In genomic region chr7:141059929-141060328, GRCm38 (mm10) we compare ENCODE assay signal across 10 mouse cellular contexts. TPM values are rescaled to one million over a fixed set of nuclear protein-coding genes. Genes with fewer than 3 reads are reported as not detected.
A peak's percentile ranks its signal among the peaks of the same experiment; 100 is the strongest.
DNase-seq lines count a peak whose midpoint lies in the region; ATAC-seq lines count a peak whose summit lies in the region.
"Had no signal": no experiment of that assay in that cellular context is flagged by ENCODE, and none has a peak within 500 bp of the region (broad histone marks: within the 10 kb centered on the region; RNA-seq: fewer than 3 reads in every experiment).

No protein-coding gene starts in this region.

- H3K4me3 ChIP-seq in embryonic facial prominence, embryonic 10.5 days = peak overlapping the region; percentile 75
- peak overlapping the region; percentile 74 for H3K4me3 ChIP-seq in intestine, embryonic 14.5 days (ENCODE audit: low read depth, low read length)
- peak overlapping the region; percentile 82 for H3K4me3 ChIP-seq in midbrain, embryonic 16.5 days (ENCODE audit: low read depth, low read length)

- peak; percentile 15; the same call in 1 of the 2 replicates for ATAC-seq in frontal cortex, adult (ENCODE audit: low TSS enrichment)
- ATAC-seq in intestine, embryonic 14.5 days (replicated peaks; ENCODE audit: low FRiP score, low TSS enrichment, low read depth) = peak; percentile 9; the same call in 1 of the 2 replicates
- no peak for ATAC-seq in midbrain, embryonic 16.5 days

- H3K27ac ChIP-seq in embryonic facial prominence, embryonic 10.5 days (replicated peaks) = peak overlapping the region; percentile 97; the same call in 1 of the 2 replicates
- H3K27ac ChIP-seq in intestine, embryonic 14.5 days (ENCODE audit: low read depth) = no peak overlapping the region
- H3K27ac ChIP-seq in midbrain, embryonic 16.5 days (ENCODE audit: low read length) = peak overlapping the region; percentile 94

- H3K36me3 ChIP-seq in embryonic facial prominence, embryonic 10.5 days (replicated peaks) = peaks cover 50% of the 10 kb centered on the region
- H3K36me3 ChIP-seq in intestine, embryonic 14.5 days (ENCODE audit: control insufficient read depth, insufficient read depth, low read length) = peaks cover 14% of the 10 kb centered on the region
- H3K36me3 ChIP-seq in midbrain, embryonic 16.5 days (ENCODE audit: control insufficient read depth, insufficient read depth, low read length) = peaks cover 12% of the 10 kb centered on the region

- no peak for DNase-seq in frontal cortex, postnatal 36 days (ENCODE audit: low spot score in 2 of 2)
- DNase-seq in embryonic facial prominence, embryonic 10.5 days (ENCODE audit: low spot score) = no peak
- DNase-seq in intestine, embryonic 14.5 days (ENCODE audit: low spot score) = no peak
- DNase-seq in layer of hippocampus, postnatal 14 days (ENCODE audit: low spot score in 2 of 2) = no peak
- no peak for DNase-seq in thymus, postnatal 36 days
- DNase-seq in adrenal gland, adult 2 months = no peak

- peak overlapping the region; percentile 97 for H3K4me2 ChIP-seq in intestine, embryonic 14.5 days (ENCODE audit: low read length)
- H3K4me2 ChIP-seq in midbrain, embryonic 16.5 days (ENCODE audit: low read length) = peak overlapping the region; percentile 61

- peaks cover 3% of the 10 kb centered on the region; the same call in 1 of the 2 replicates for H3K27me3 ChIP-seq in embryonic facial prominence, embryonic 10.5 days (replicated peaks; ENCODE audit: low read depth, poor library complexity, severe bottlenecking)
- no peaks in the 10 kb centered on the region for H3K27me3 ChIP-seq in intestine, embryonic 14.5 days (replicated peaks; ENCODE audit: control insufficient read depth, insufficient read depth, low read length)
- H3K27me3 ChIP-seq in midbrain, embryonic 16.5 days (ENCODE audit: control insufficient read depth, insufficient read depth, low read depth, low read length) = no peaks in the 10 kb centered on the region

- H3K9ac ChIP-seq in intestine, embryonic 14.5 days (ENCODE audit: low read length) = peak overlapping the region; percentile 83; the same call in 1 of the 2 replicates
- H3K9ac ChIP-seq in midbrain, embryonic 16.5 days (ENCODE audit: low read depth, low read length) = peak overlapping the region; percentile 100

- 71% methylated on average over 2 of the region's 2 CpGs for WGBS in embryonic facial prominence, embryonic 10.5 days
- 81% methylated on average over 2 of the region's 2 CpGs for WGBS in intestine, embryonic 14.5 days
- WGBS in midbrain, embryonic 16.5 days = 57% methylated on average over 2 of the region's 2 CpGs

- peaks cover 24% of the 10 kb centered on the region for H3K4me1 ChIP-seq in embryonic facial prominence, embryonic 10.5 days
- peaks cover 15% of the 10 kb centered on the region; the same call in 1 of the 2 replicates for H3K4me1 ChIP-seq in intestine, embryonic 14.5 days (replicated peaks; ENCODE audit: control insufficient read depth, insufficient read depth, low read length)
- H3K4me1 ChIP-seq in midbrain, embryonic 16.5 days (ENCODE audit: control insufficient read depth, insufficient read depth, low read length) = peaks cover 21% of the 10 kb centered on the region

- H3K9me3 ChIP-seq in embryonic facial prominence, embryonic 10.5 days = peaks cover 3% of the 10 kb centered on the region; the same call in 1 of the 2 replicates
- no peaks in the 10 kb centered on the region for H3K9me3 ChIP-seq in intestine, embryonic 14.5 days (ENCODE audit: control insufficient read depth, low read length)
- H3K9me3 ChIP-seq in midbrain, embryonic 16.5 days (replicated peaks; ENCODE audit: control insufficient read depth, low read length, poor library complexity, severe bottlenecking) = no peaks in the 10 kb centered on the region

RNA-seq across cellular contexts. Expression of gene B4galnt4, which starts 1.0 kb away (rescaled TPM):
- polyA plus RNA-seq in embryonic facial prominence, embryonic 10.5 days (2016; fragmentation: Nextera tagmentation; extraction: Ambion mirVana) = 26.5 and 27.7 TPM in 2 replicates
- 9.2 and 13.6 TPM in 2 replicates for polyA plus RNA-seq in intestine, embryonic 14.5 days (2014; fragmentation: Nextera tagmentation; extraction: Ambion mirVana)
- 59.5 and 65.7 TPM in 2 replicates for polyA plus RNA-seq in midbrain, embryonic 16.5 days (2015; fragmentation: Nextera tagmentation; extraction: Ambion mirVana)
- 10 to 100 TPM; 90.0 to 97.9 TPM for total RNA-seq in layer of hippocampus, postnatal 14 days (2021)
- total RNA-seq in adrenal gland, adult 2 months (2021) = 1 to 10 TPM; 1.4 to 3.0 TPM
- polyA plus RNA-seq in adrenal gland, adult 2 months (2012; rRNA removed) = 1.7 and 5.1 TPM in 2 replicates

RNA-seq across cellular contexts. Expression of gene Pkp3, which starts 18.1 kb away (rescaled TPM):
- polyA plus RNA-seq in embryonic facial prominence, embryonic 10.5 days (2016; fragmentation: Nextera tagmentation; extraction: Ambion mirVana) = 9.4 and 9.6 TPM in 2 replicates
- polyA plus RNA-seq in intestine, embryonic 14.5 days (2014; fragmentation: Nextera tagmentation; extraction: Ambion mirVana) = 11.6 and 14.7 TPM in 2 replicates
- 0.06 TPM in 1 of 2 replicates, not detected in the other for polyA plus RNA-seq in midbrain, embryonic 16.5 days (2015; fragmentation: Nextera tagmentation; extraction: Ambion mirVana)
- total RNA-seq in layer of hippocampus, postnatal 14 days (2021) = not detected
- total RNA-seq in adrenal gland, adult 2 months (2021) = 1 to 10 TPM in 1 of 2 experiments, under 1 TPM in 1; 0.89 to 1.5 TPM
- polyA plus RNA-seq in adrenal gland, adult 2 months (2012; rRNA removed) = 0.68 and 1.4 TPM in 2 replicates
- total RNA-seq: left cerebral cortex, postnatal 4 days had no signal

RNA-seq across cellular contexts. Expression of gene Gm17387, which starts 31.0 kb away (rescaled TPM):
- not detected in 2 replicates for polyA plus RNA-seq in embryonic facial prominence, embryonic 10.5 days (2016; fragmentation: Nextera tagmentation; extraction: Ambion mirVana)
- polyA plus RNA-seq in intestine, embryonic 14.5 days (2014; fragmentation: Nextera tagmentation; extraction: Ambion mirVana) = not detected in 2 replicates
- not detected in 2 replicates for polyA plus RNA-seq in midbrain, embryonic 16.5 days (2015; fragmentation: Nextera tagmentation; extraction: Ambion mirVana)
- not detected for total RNA-seq in layer of hippocampus, postnatal 14 days (2021)
- not detected for total RNA-seq in adrenal gland, adult 2 months (2021)
- not detected in 2 replicates for polyA plus RNA-seq in adrenal gland, adult 2 months (2012; rRNA removed)
- total RNA-seq: left cerebral cortex, postnatal 4 days had no signal
- polyA plus RNA-seq: spleen, adult 2 months had no signal

RNA-seq across cellular contexts. Expression of gene Sigirr, which starts 40.4 kb away (rescaled TPM):
- 2.2 and 2.3 TPM in 2 replicates for polyA plus RNA-seq in embryonic facial prominence, embryonic 10.5 days (2016; fragmentation: Nextera tagmentation; extraction: Ambion mirVana)
- polyA plus RNA-seq in intestine, embryonic 14.5 days (2014; fragmentation: Nextera tagmentation; extraction: Ambion mirVana) = 10.6 and 11.2 TPM in 2 replicates
- 1.7 and 2.0 TPM in 2 replicates for polyA plus RNA-seq in midbrain, embryonic 16.5 days (2015; fragmentation: Nextera tagmentation; extraction: Ambion mirVana)
- 1 to 10 TPM; 2.3 to 3.0 TPM for total RNA-seq in layer of hippocampus, postnatal 14 days (2021)
- 1 to 10 TPM; 2.8 to 5.3 TPM for total RNA-seq in adrenal gland, adult 2 months (2021)
- 6.7 and 8.7 TPM in 2 replicates for polyA plus RNA-seq in adrenal gland, adult 2 months (2012; rRNA removed)

RNA-seq across cellular contexts. Expression of gene Ifitm6, which starts 42.2 kb away (rescaled TPM):
- polyA plus RNA-seq in embryonic facial prominence, embryonic 10.5 days (2016; fragmentation: Nextera tagmentation; extraction: Ambion mirVana) = not detected in 2 replicates
- polyA plus RNA-seq in intestine, embryonic 14.5 days (2014; fragmentation: Nextera tagmentation; extraction: Ambion mirVana) = 0.78 and 1.2 TPM in 2 replicates
- polyA plus RNA-seq in midbrain, embryonic 16.5 days (2015; fragmentation: Nextera tagmentation; extraction: Ambion mirVana) = 0.69 and 0.91 TPM in 2 replicates
- total RNA-seq in layer of hippocampus, postnatal 14 days (2021) = not detected
- under 1 TPM in 1 of 2 experiments, not detected in 1; 0.93 TPM for total RNA-seq in adrenal gland, adult 2 months (2021)
- polyA plus RNA-seq in adrenal gland, adult 2 months (2012; rRNA removed) = 0.39 and 1.2 TPM in 2 replicates
- total RNA-seq: left cerebral cortex, postnatal 4 days had no signal
